Mouse (Mus musculus): Measurements from ENCODE around the gene Tcp11l1. TPM values are rescaled to one million over a fixed set of nuclear protein-coding genes. Genes with fewer than 3 reads are reported as not detected.

Tcp11l1 gene
- total and polyA plus RNA-seq, 3 experiments: 22.1 to 26.7 TPM; not detected in 1

DNA sequence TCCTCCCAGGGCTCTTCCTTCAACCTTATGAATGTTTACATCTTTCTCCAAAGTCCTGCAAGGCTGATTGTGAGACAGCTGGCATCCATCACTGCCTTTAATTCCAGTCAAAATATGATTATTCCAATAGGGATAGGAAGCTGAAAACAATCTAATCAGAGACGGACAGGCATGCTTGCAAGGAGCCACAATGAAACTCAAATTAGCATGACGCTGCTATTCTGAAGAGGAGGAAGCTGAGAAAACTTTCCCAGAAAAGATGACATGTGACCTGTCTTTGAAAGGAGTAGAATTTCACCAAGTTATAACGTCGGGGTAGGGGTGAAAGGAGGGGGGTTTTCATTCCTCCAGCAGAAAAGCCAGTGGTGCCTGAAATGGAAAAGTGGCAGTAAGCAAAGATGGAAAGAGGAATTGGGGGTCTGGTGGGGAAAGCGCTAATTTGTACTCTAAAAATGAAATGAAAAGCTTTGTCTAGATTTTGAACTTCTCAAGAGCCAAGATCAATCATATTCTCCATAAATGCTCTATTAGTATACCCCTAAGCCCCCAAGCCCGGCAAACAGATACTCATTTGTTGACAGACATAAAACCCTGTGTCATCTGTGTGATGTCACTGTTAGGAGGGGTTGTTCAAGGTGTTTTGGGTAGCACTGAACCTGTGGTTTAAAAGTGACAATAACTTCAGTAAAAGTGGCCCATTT, 1.1 kb downstream of the Tcp11l1 start (continued):
- TF ChIP-seq CHD1 (IDR thresholded peaks at IDR 0.05; ENCODE audit: low read depth, low read length) (no peak), SIN3A (IDR thresholded peaks at IDR 0.05; ENCODE audit: low read length) (peak; percentile 41; the same call in 1 of the 2 replicates), TCF12 (IDR thresholded peaks at IDR 0.05; ENCODE audit: low read depth, low read length) (peak; percentile 50; the same call in 1 of the 2 replicates), POLR2AphosphoS5 (IDR thresholded peaks at IDR 0.05; ENCODE audit: borderline replicate concordance, low read depth, low read length) (no peak), MXI1 (IDR thresholded peaks at IDR 0.05; ENCODE audit: low read depth, low read length) (peak; percentile 72), RAD21 (IDR thresholded peaks at IDR 0.05; ENCODE audit: low read depth, low read length) (no peak), GABPA (IDR thresholded peaks at IDR 0.05; ENCODE audit: low read depth, low read length) (peak; percentile 31; the same call in 1 of the 2 replicates), ETS1 (IDR thresholded peaks at IDR 0.05; ENCODE audit: low read depth, low read length) (peak; percentile 73), UBTF (IDR thresholded peaks at IDR 0.05; ENCODE audit: borderline replicate concordance, insufficient read depth, low read depth, low read length) (no peak), POLR2AphosphoS2 (IDR thresholded peaks at IDR 0.05; ENCODE audit: low read length) (no peak), ELF1 (IDR thresholded peaks at IDR 0.05; ENCODE audit: low read depth, low read length) (no peak), MAZ (IDR thresholded peaks at IDR 0.05; ENCODE audit: low read depth, low read length) (no peak), ZKSCAN1 (IDR thresholded peaks at IDR 0.05; ENCODE audit: low read depth, low read length) (no peak), CTCF (IDR thresholded peaks at IDR 0.05 in 2 of 3, conservative IDR thresholded peaks at IDR 0.05 in 1 of 3; ENCODE audit: control insufficient read depth in 1 of 3, insufficient read depth in 1 of 3, low read depth in 2 of 3, low read length in 3 of 3, poor library complexity in 1 of 3, severe bottlenecking in 1 of 3) (no peak), EP300 (IDR thresholded peaks at IDR 0.05; ENCODE audit: low read depth in 1 of 2, low read length in 2 of 2) (peak; percentile 51 to 63; a peak in 2 of 4 replicates), MAX (IDR thresholded peaks at IDR 0.05; ENCODE audit: low read length) (peak; percentile 73; the same call in 1 of the 2 replicates), MYC (IDR thresholded peaks at IDR 0.05; ENCODE audit: low read depth, low read length) (peak; percentile 73; the same call in 1 of the 2 replicates), USF2 (IDR thresholded peaks at IDR 0.05; ENCODE audit: borderline replicate concordance in 1 of 2, insufficient read depth in 1 of 2, low read depth in 1 of 2, low read length in 2 of 2) (peak in 1 of 2 experiments; percentile 57; a peak in 1 of 4 replicates), KAT2A (conservative IDR thresholded peaks at IDR 0.05; ENCODE audit: low read depth, low read length) (no peak)

- Histone ChIP-seq H3K9ac (ENCODE audit: control insufficient read depth, low read depth, low read length, poor library complexity, severe bottlenecking) (no peak overlapping the region), H3K4me1 (ENCODE audit: control insufficient read depth in 1 of 2, insufficient read depth in 2 of 2, low read length in 2 of 2) (peaks cover 13 to 14% of the 10 kb centered on the region in 2 experiments; a peak in 3 of 4 replicates), H3K4me3 (ENCODE audit: control insufficient read depth in 1 of 2, insufficient read depth in 1 of 2, low read depth in 2 of 2, low read length in 2 of 2) (no peak overlapping the region; a peak in 1 of 4 replicates), H3K9me3 (replicated peaks; ENCODE audit: insufficient read depth, low read length) (no peaks in the 10 kb centered on the region), H3K79me2 (ENCODE audit: control insufficient read depth, insufficient read depth, low read length, poor library complexity) (peaks cover 14% of the 10 kb centered on the region; the same call in 1 of the 2 replicates), H3K36me3 (ENCODE audit: control insufficient read depth in 1 of 2, insufficient read depth in 2 of 2, low read length in 2 of 2) (peaks cover 0 to 13% of the 10 kb centered on the region in 2 experiments; a peak in 2 of 4 replicates), H3K27ac (ENCODE audit: control insufficient read depth, low read depth, low read length) (no peak overlapping the region), H3K27me3 (ENCODE audit: control insufficient read depth in 1 of 2, insufficient read depth in 2 of 2, low read length in 2 of 2) (no peaks in the 10 kb centered on the region)
- TF ChIP-seq ZNF384 (IDR thresholded peaks at IDR 0.05; ENCODE audit: low read depth, low read length) (peak; percentile 61), MYC (IDR thresholded peaks at IDR 0.05; ENCODE audit: low read depth, low read length) (no peak), TAL1 (IDR thresholded peaks at IDR 0.05; ENCODE audit: low read length) (no peak), ETS1 (IDR thresholded peaks at IDR 0.05; ENCODE audit: low read depth, low read length) (no peak), ZMIZ1 (IDR thresholded peaks at IDR 0.05; ENCODE audit: low read depth, low read length) (no peak), USF2 (IDR thresholded peaks at IDR 0.05; ENCODE audit: borderline replicate concordance in 1 of 2, insufficient read depth in 1 of 2, low read depth in 1 of 2, low read length in 2 of 2) (no peak), GATA1 (IDR thresholded peaks at IDR 0.05; ENCODE audit: low read depth, low read length) (no peak), BHLHE40 (IDR thresholded peaks at IDR 0.05; ENCODE audit: borderline replicate concordance, low read depth, low read length) (no peak), CHD1 (IDR thresholded peaks at IDR 0.05; ENCODE audit: low read depth, low read length) (no peak), SIN3A (IDR thresholded peaks at IDR 0.05; ENCODE audit: low read length) (0 out of 2 replicates have a peak, but pooled peaks have one; percentile 12), SMC3 (IDR thresholded peaks at IDR 0.05; ENCODE audit: low read depth, low read length) (no peak), CTCF (IDR thresholded peaks at IDR 0.05 in 2 of 3, conservative IDR thresholded peaks at IDR 0.05 in 1 of 3; ENCODE audit: control insufficient read depth in 1 of 3, insufficient read depth in 1 of 3, low read depth in 2 of 3, low read length in 3 of 3, poor library complexity in 1 of 3, severe bottlenecking in 1 of 3) (peak in 1 of 3 experiments; percentile 6; a peak in 1 of 6 replicates)
- no peak for DNase-seq (ENCODE audit: low read depth, low spot score)
Observed at GRCm38 (mm10) chr2:104709786-104710337, 2.1 kb downstream of the Tcp11l1 start.
